Mouse (Mus musculus) adrenal gland, postnatal 25 days (tissue): ENCODE results near the gene Tex13b. TPM values are rescaled to one million over a fixed set of nuclear protein-coding genes. Genes with fewer than 3 reads are reported as not detected.
"Not testable (repeated sequence)": the region's sequence is repeated elsewhere in the genome, so short reads cannot be mapped to it uniquely, and the experiment has no call there.

ENCODE experiments used
- DNase-seq: peaks from one replicate; pipeline ENCODE4 v3.0.0; 2021; ENCODE audit warnings: mixed read lengths
- long read RNA-seq: library from polyadenylated mRNA; stranded (forward); transcript quantifications from one replicate; pipeline ENCODE4 v2.0.0, GENCODE M21; 2021
- total RNA-seq: library from RNA; stranded (reverse); gene quantifications from 2 replicates; pipeline ENCODE4 v1.2.3, GENCODE M21; 2021

Tex13b gene
- total RNA-seq = not detected in 2 replicates
- long read RNA-seq = 0 reads

DNA sequence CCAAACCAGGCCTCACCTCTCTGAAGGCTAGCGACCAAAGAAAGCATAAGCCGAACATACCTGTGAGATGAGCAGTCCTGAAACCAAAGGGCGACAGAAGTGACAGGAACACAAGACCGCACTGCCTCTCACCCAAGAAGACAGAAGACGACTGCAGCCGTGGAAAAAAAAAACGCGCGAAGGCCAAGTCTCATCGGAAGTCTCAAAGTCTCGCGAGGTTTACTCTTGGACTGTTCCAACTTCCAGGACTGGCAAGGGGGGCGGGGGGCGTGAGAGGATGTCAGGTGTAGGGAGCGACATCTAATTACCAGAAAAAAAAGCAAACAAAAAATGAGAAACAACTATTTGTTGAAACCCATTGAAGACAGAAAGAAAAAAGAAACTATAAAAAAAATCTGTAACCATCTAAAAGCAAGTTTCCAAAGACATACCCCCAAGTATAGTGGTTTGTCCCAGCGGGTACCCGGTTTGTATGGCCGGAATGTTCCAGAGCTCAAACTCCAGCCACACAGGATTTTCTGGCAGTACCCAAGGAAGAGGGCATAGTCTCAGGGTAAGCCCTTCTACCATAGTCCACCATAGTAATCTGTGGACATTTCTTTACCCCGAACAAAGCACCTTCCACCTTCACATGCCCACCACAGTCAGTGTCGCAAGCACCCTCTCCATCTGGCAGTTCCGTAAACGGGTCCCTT is at the start of gene Tex13b:
Tex13b (minus strand) TSS at position 122 of the 695 bp plus-strand sequence.
- DNase-seq = no peak

DNA sequence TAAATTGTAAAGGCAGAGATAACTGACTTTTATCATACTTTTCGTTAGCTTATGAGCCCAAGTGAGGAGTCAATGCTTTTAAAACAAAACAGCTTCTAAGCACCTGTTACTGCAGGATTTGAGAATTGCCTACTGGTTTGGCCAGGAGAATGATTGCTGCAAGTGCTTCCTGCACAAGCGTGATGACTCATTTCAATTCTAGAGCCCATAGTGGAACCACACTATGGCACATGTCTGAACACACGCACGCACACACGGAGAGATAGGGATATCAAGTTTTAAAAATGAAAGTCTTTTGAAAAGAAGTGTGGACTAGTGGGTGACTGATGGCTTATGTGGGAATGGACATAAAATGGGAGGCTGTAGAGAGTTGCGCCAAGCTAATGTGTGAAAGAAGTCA is 49.5 kb upstream of the Tex13b start:
- DNase-seq = no peak

DNA sequence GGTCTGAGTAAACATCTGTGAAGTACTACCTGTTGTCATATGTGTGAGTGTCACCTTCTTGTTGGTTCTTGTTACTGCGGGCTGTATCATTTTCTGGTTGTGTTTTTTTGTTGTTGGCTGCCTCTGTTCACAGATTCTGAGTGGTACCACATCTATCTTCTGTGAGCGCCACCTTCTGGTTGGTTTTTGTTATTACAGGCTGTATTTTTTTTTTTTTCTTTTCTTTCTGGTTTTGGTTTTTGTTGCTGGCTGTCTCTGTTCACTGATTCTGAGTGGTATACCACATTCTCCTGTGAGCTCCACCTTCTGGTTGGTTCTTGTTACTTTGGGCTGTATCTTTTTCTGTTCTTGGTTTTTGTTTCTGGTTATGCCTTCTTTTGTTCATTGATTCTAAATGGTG is 44.2 kb upstream of the Tex13b start:
- DNase-seq = no peak

DNA sequence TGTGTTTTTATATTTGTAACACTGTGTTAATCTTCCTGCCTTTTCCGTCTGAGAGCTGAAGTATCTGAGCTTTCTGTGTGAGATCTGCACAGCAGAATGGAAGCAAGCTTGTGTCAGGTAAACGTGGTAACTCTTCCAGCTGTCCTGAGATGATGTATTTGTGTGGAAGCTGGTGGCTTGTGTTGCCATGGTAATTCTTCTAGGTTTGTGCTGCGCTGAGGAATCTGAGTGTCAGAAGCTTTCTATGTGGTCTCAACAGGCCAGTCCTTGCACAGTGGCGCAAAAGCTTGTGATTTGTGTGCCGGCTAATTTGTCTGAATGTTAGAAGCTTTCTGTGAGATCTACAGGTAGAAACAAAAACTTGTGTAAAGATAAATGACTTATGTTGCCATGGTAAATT is 43.8 kb upstream of the Tex13b start:
- not testable (repeated sequence) for DNase-seq

DNA sequence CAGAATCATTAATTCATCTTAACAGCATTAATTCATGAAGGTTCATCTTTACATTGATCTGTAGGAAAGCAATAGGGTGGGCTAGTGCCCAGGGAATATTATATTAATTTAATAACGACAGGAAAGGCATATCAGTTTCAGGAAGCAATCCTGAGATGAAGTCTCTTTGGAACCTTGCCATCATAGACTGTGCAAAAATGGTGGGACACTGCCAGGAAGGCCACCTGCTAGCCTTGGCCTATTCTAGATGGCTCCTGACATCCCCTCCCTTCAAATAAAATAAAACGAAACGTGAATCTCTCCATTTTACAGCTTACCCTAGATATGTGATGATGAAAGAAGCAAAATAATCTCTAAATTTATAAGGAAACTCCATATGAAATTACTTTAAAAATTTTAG is 41.3 kb upstream of the Tex13b start:
- DNase-seq = no peak

DNA sequence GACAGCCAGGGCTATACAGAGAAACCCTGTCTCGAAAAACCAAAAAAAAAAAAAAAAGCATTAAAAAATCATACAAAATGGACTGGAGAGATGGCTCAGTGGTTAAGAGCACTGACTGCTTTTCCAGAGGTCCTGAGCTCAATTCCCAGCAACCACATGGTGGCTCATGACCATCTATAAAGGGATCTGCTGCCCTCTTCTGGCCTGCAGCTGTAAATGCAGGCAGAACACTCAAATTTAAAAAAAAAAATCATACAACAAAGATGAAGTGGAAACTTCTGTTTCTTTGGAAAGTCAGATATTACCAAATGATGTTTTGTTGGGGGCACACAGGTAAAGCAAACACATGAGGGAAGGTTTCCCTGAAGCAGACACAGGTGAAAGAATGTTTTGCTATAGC is 32.2 kb upstream of the Tex13b start:
- DNase-seq = not testable (repeated sequence)

DNA sequence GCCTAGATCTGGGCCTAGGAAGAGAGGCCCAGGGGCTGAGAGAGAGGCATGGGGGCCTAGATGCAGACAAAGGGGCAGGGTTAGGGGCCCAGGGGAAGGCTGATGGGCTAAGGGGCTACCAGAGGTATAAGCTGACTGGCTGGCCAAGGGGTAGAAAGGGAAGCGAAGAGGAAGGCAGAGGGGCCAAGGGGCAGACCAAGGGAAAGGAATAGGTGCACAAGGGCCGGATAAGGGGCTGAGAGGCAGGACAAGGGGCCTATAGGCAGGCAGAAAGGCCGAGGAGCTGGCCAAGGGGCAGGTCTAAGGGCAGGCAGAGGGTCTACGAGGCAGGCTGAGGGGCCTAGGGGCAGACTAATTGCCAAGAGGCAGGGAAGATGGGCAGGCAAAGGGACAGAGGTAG is 26.7 kb upstream of the Tex13b start:
- DNase-seq = no peak

DNA sequence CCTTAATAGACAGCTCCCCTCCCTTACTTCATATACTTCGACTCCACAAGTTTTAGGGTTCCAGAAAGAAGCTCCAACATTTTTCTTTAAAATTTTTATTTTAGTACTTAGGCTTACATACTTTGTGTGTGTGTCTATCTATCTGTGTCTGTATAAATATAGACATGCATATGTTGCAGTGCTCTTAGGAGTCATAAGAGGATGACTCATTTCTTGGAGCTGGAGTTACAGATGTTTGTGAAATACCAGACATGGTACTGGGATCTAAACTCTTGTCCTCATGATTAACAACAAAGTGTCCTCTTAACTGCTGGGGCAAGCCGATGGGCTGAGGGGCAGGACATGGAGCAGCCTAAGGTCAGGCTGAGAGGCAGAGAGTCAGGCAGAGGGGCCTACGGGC is 24.8 kb upstream of the Tex13b start:
- DNase-seq = no peak

DNA sequence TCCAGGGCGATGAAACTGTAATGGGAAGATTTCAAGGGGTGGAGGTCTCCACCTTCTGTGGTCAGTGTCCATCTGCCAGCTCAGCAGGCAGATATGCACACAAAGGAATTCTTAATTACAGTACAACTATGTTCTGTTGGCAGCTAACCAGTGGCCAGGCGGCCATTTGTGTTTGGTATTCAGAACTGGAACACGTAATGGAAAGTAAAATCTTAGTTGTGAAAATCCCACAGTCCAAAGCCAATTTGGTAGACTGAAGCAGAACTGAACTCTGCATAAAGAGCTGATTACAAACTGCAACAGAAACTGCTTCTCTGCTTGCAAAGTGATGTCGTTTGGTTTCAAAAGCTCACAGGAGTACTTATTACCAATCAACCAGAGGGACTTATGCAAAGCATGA is 18.5 kb upstream of the Tex13b start:
- no peak for DNase-seq

DNA sequence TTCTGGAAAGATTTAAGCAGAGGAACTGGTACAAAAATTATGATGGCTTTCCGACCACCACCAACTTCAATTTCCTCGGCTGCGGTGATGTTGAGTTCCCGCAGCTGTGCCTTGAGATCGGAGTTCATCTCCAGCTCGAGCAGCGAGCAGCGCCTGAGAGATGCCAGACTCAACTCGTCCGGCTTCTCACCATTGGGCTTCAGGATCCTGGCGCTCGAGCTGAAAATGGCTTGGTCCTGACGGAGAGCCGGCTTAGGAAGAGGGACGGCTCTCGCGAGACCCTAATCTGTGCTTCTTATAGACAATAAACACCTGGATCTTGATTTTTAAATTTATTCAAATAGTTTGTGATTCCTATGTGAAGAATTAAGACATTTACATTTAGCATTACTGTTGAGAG is 9.1 kb upstream of the Tex13b start:
- no peak for DNase-seq

DNA sequence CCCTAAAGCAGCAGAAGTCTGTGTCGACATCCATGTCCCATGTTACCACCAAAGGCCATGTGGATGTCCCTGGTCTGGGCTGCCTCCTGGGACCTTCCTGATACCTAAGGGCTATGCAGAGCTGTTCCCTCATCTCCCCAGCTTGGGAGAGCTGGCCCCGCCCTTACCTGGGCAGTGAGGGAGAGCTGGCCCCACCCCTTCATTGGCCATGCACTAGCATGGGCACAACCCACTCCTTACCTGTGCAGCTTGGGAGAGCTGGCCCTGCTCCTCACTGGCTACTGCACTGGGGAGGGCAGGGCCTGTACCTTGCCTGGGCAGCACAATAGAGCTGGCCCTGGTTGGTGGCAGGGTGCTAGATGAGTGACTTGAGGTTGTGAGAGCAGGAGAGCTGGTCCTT is 7.9 kb downstream of the Tex13b start:
- no peak for DNase-seq

DNA sequence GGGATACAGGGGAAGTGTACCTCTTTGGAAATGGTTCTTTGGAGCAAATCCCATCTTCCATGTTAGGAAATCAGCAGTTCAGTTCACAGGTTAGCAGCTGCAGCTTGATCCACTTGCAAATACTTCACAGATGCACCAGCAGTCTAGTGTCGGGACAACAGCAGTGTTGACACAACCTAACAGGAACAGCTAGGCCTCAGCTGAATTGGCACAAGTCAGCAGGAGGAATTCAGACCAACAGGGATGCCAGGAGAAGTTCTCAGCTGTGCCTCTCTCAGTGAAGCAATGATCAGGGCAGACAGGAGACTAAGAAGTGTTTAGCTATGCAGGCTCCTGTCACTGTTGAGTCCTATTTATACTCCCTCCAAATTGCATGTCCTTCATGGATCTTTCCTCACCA is 43.4 kb downstream of the Tex13b start:
- no peak for DNase-seq

Other genes with a start within 250 kb of the Tex13b start
- 106 and 116 TPM in 2 replicates for gene Tsc22d3, start 212.8 kb downstream of the Tex13b start, total RNA-seq
- 34.5 and 38.4 TPM in 2 replicates for gene Mid2, start 148.8 kb downstream of the Tex13b start, total RNA-seq
- gene Vsig1, start 94.2 kb upstream of the Tex13b start, total RNA-seq = not detected in 2 replicates
- 27.4 and 33.5 TPM in 2 replicates for gene Psmd10, start 143.3 kb upstream of the Tex13b start, total RNA-seq
- 10.4 and 14.7 TPM in 2 replicates for gene Atg4a, start 143.5 kb upstream of the Tex13b start, total RNA-seq